In genomic region chr6:138580491-138581076, GRCm38 (mm10) we compare ENCODE assay signal across 31 mouse cellular contexts. TPM values are rescaled to one million over a fixed set of nuclear protein-coding genes. Genes with fewer than 3 reads are reported as not detected.
DNase-seq lines count a peak whose midpoint lies in the region; ATAC-seq lines count a peak whose summit lies in the region.
"Had no signal": no experiment of that assay in that cellular context is flagged by ENCODE, and none has a peak within 500 bp of the region (broad histone marks: within the 10 kb centered on the region; RNA-seq: fewer than 3 reads in every experiment).

No protein-coding gene starts in this region.

- no peak overlapping the region for H3K4me3 ChIP-seq in hindbrain, embryonic 16.5 days (ENCODE audit: low read length)
- no peak overlapping the region for H3K4me3 ChIP-seq in hindbrain, embryonic 10.5 days
- H3K4me3 ChIP-seq in midbrain, embryonic 10.5 days, result peak overlapping the region; percentile 21; the same call in 1 of the 2 replicates
- peak overlapping the region; percentile 1; the same call in 1 of the 2 replicates for H3K4me3 ChIP-seq in midbrain, embryonic 13.5 days (replicated peaks)
- no peak overlapping the region for H3K4me3 ChIP-seq in embryonic facial prominence, embryonic 10.5 days
- H3K4me3 ChIP-seq: gastrocnemius, adult 2 months; heart, embryonic 13.5 days; intestine, embryonic 15.5 days; limb, embryonic 12.5 days; liver, embryonic 15.5 days; myocyte; neural tube, embryonic 12.5 days had no signal

- no peak overlapping the region for H3K27ac ChIP-seq in hindbrain, embryonic 16.5 days (ENCODE audit: low read depth, low read length)
- H3K27ac ChIP-seq in hindbrain, embryonic 10.5 days, result no peak overlapping the region
- H3K27ac ChIP-seq in midbrain, embryonic 10.5 days (replicated peaks), result peak overlapping the region; percentile 13; the same call in 1 of the 2 replicates
- peak overlapping the region; percentile 69 for H3K27ac ChIP-seq in midbrain, embryonic 13.5 days
- H3K27ac ChIP-seq in embryonic facial prominence, embryonic 10.5 days (replicated peaks), result no peak overlapping the region
- H3K27ac ChIP-seq: gastrocnemius, adult 2 months; heart, embryonic 13.5 days; intestine, embryonic 15.5 days; kidney, postnatal 0 days; limb, embryonic 12.5 days; liver, embryonic 15.5 days; neural tube, embryonic 12.5 days had no signal

- 64% methylated on average over 9 of the region's 9 CpGs for WGBS in hindbrain, embryonic 16.5 days
- WGBS in hindbrain, embryonic 10.5 days, result 89% methylated on average over 9 of the region's 9 CpGs
- 51% methylated on average over 9 of the region's 9 CpGs for WGBS in midbrain, embryonic 10.5 days
- 20% methylated on average over 9 of the region's 9 CpGs for WGBS in midbrain, embryonic 13.5 days
- WGBS in embryonic facial prominence, embryonic 10.5 days, result 84% methylated on average over 9 of the region's 9 CpGs

- no peaks in the 10 kb centered on the region for H3K4me1 ChIP-seq in hindbrain, embryonic 16.5 days (ENCODE audit: control insufficient read depth, insufficient read depth, low read depth, low read length)
- no peaks in the 10 kb centered on the region for H3K4me1 ChIP-seq in hindbrain, embryonic 10.5 days (replicated peaks)
- H3K4me1 ChIP-seq in midbrain, embryonic 10.5 days, result peaks cover 39% of the 10 kb centered on the region
- peaks cover 41% of the 10 kb centered on the region for H3K4me1 ChIP-seq in midbrain, embryonic 13.5 days (replicated peaks)
- no peaks in the 10 kb centered on the region for H3K4me1 ChIP-seq in embryonic facial prominence, embryonic 10.5 days
- H3K4me1 ChIP-seq: heart, embryonic 13.5 days; intestine, embryonic 15.5 days; limb, embryonic 12.5 days; liver, embryonic 15.5 days; neural tube, embryonic 12.5 days had no signal

- no peaks in the 10 kb centered on the region for H3K9me3 ChIP-seq in hindbrain, embryonic 16.5 days (ENCODE audit: control insufficient read depth, low read length)
- H3K9me3 ChIP-seq in hindbrain, embryonic 10.5 days, result no peaks in the 10 kb centered on the region
- H3K9me3 ChIP-seq in midbrain, embryonic 10.5 days (replicated peaks), result no peaks in the 10 kb centered on the region
- no peaks in the 10 kb centered on the region for H3K9me3 ChIP-seq in midbrain, embryonic 13.5 days
- H3K9me3 ChIP-seq in embryonic facial prominence, embryonic 10.5 days, result no peaks in the 10 kb centered on the region
- H3K9me3 ChIP-seq: heart, embryonic 13.5 days; intestine, embryonic 15.5 days; limb, embryonic 12.5 days; liver, embryonic 15.5 days; neural tube, embryonic 12.5 days had no signal

- H3K27me3 ChIP-seq in hindbrain, embryonic 16.5 days (replicated peaks; ENCODE audit: control insufficient read depth, insufficient read depth, low read length), result no peaks in the 10 kb centered on the region
- no peaks in the 10 kb centered on the region for H3K27me3 ChIP-seq in hindbrain, embryonic 10.5 days (ENCODE audit: insufficient read depth, poor library complexity, severe bottlenecking)
- H3K27me3 ChIP-seq in midbrain, embryonic 10.5 days (ENCODE audit: low read depth, poor library complexity, severe bottlenecking), result peaks cover 26% of the 10 kb centered on the region
- 0 out of 2 replicates have a peak, but pooled peaks cover 13% of the 10 kb centered on the region for H3K27me3 ChIP-seq in midbrain, embryonic 13.5 days
- no peaks in the 10 kb centered on the region for H3K27me3 ChIP-seq in embryonic facial prominence, embryonic 10.5 days (replicated peaks; ENCODE audit: low read depth, poor library complexity, severe bottlenecking)
- H3K27me3 ChIP-seq: heart, embryonic 13.5 days; intestine, embryonic 15.5 days; limb, embryonic 12.5 days; liver, embryonic 15.5 days; neural tube, embryonic 12.5 days had no signal

- H3K9ac ChIP-seq in hindbrain, embryonic 16.5 days (ENCODE audit: low read depth, low read length), result no peak overlapping the region
- H3K9ac ChIP-seq in midbrain, embryonic 13.5 days (replicated peaks), result no peak overlapping the region
- H3K9ac ChIP-seq: heart, embryonic 13.5 days; intestine, embryonic 15.5 days; limb, embryonic 12.5 days; liver, embryonic 15.5 days; lung, embryonic 14.5 days; neural tube, embryonic 12.5 days had no signal

- peak; percentile 58 for ATAC-seq in hindbrain, embryonic 16.5 days
- peak; percentile 55 for ATAC-seq in midbrain, embryonic 13.5 days
- ATAC-seq: activated CD4-positive, CD25-positive, alpha-beta regulatory T cell, adult 4 months; forebrain, embryonic 16.5 days; intestine, embryonic 15.5 days had no signal

- H3K4me2 ChIP-seq in hindbrain, embryonic 16.5 days (ENCODE audit: low read length), result peak overlapping the region; percentile 3; the same call in 1 of the 2 replicates
- peak overlapping the region; percentile 33 for H3K4me2 ChIP-seq in midbrain, embryonic 13.5 days (replicated peaks)
- H3K4me2 ChIP-seq: heart, embryonic 13.5 days; intestine, embryonic 15.5 days; limb, embryonic 12.5 days; liver, embryonic 15.5 days; lung, embryonic 14.5 days; neural tube, embryonic 12.5 days had no signal

- DNase-seq in hindbrain, embryonic 10.5 days (ENCODE audit: low spot score), result no peak
- no peak for DNase-seq in midbrain, embryonic 10.5 days (ENCODE audit: low spot score)
- no peak for DNase-seq in kidney, adult 18-20 months
- no peak for DNase-seq in embryonic facial prominence, embryonic 10.5 days (ENCODE audit: low spot score)
- DNase-seq: adrenal gland, adult 2 months; adrenal gland, postnatal 36 days; B cell, adult 2 months; cerebellum, adult 8-10 months; cerebellum, postnatal 25 days; gastrocnemius, adult 2 months; gastrocnemius, postnatal 36 days; heart, adult 18-20 months; heart, postnatal 10 days; kidney, adult 8-10 months; kidney, postnatal 4 days; lung, embryonic 14.5 days; lung, postnatal 14 days; thymus, adult 2 months; thymus, postnatal 36 days had no signal

- no peaks in the 10 kb centered on the region for H3K36me3 ChIP-seq in hindbrain, embryonic 16.5 days (ENCODE audit: control insufficient read depth, insufficient read depth, low read length)
- no peaks in the 10 kb centered on the region for H3K36me3 ChIP-seq in hindbrain, embryonic 10.5 days
- no peaks in the 10 kb centered on the region for H3K36me3 ChIP-seq in midbrain, embryonic 10.5 days
- H3K36me3 ChIP-seq in midbrain, embryonic 13.5 days, result no peaks in the 10 kb centered on the region
- no peaks in the 10 kb centered on the region for H3K36me3 ChIP-seq in embryonic facial prominence, embryonic 10.5 days (replicated peaks)
- H3K36me3 ChIP-seq: heart, embryonic 13.5 days; intestine, embryonic 15.5 days; limb, embryonic 12.5 days; liver, embryonic 15.5 days; neural tube, embryonic 12.5 days had no signal

RNA-seq across cellular contexts. Expression of gene Lmo3, which starts 1.2 kb away (rescaled TPM):
- 83.4 and 89.5 TPM in 2 replicates for polyA plus RNA-seq in hindbrain, embryonic 16.5 days (2015; fragmentation: Nextera tagmentation; extraction: Ambion mirVana)
- polyA plus RNA-seq in hindbrain, embryonic 10.5 days (2016; fragmentation: Nextera tagmentation; extraction: Ambion mirVana), result 8.6 and 11.5 TPM in 2 replicates
- 25.6 and 28.9 TPM in 2 replicates for polyA plus RNA-seq in midbrain, embryonic 10.5 days (2016; fragmentation: Nextera tagmentation; extraction: Ambion mirVana)
- polyA plus RNA-seq in midbrain, embryonic 13.5 days (2015; fragmentation: Nextera tagmentation; extraction: Ambion mirVana), result 135 and 142 TPM in 2 replicates
- polyA plus RNA-seq in embryonic facial prominence, embryonic 10.5 days (2016; fragmentation: Nextera tagmentation; extraction: Ambion mirVana), result 5.0 and 6.7 TPM in 2 replicates
- polyA plus RNA-seq: activated CD4-positive, CD25-positive, alpha-beta regulatory T cell, adult 4 months; liver, adult 2 months; myocyte; thymus, adult 2 months had no signal

Comparison
In these comparisons a context has a peak if more than half of its experiments do, and no peak if none do; other contexts are left out.
1. H3K27ac ChIP-seq: peak in midbrain, embryonic 10.5 days (single experiment) and midbrain, embryonic 13.5 days (single experiment); none in hindbrain, embryonic 16.5 days (single experiment), hindbrain, embryonic 10.5 days (single experiment) and embryonic facial prominence, embryonic 10.5 days (single experiment).
2. H3K4me3 ChIP-seq: peak in midbrain, embryonic 10.5 days (single experiment) and midbrain, embryonic 13.5 days (single experiment); none in hindbrain, embryonic 16.5 days (single experiment), hindbrain, embryonic 10.5 days (single experiment) and embryonic facial prominence, embryonic 10.5 days (single experiment).